Mouse (Mus musculus) ES-E14 (cell line): ENCODE measurements at regions not wholly inside any gene's neighbourhood (a gene's known extent, or its start where the extent isn't known, plus 50 kb on each side); places are given as distances from the start of the nearest gene placed in this dataset.

Experiments
- CHD2 ChIP-seq: IDR thresholded peaks from 2 replicates; pipeline ENCODE4 v1.6.1; 2014; ENCODE audit warnings: mild to moderate bottlenecking, low read depth, low read length, inconsistent platforms
- MAFK ChIP-seq: IDR thresholded peaks from 2 replicates; pipeline ENCODE4 v1.6.1; 2014; ENCODE audit warnings: mild to moderate bottlenecking, low read depth, low read length, inconsistent platforms; ENCODE audit not compliant: insufficient read depth

- TF ChIP-seq CHD2: no peak
- no peak for TF ChIP-seq MAFK
Observed at GRCm38 (mm10) chr5:111917643-111918252, 184.0 kb downstream of the Gm26897 start.
